18 mouse cellular contexts compared by ENCODE assay signal in genomic region chr19:58151257-58151656, GRCm38 (mm10).
"Had no signal": no experiment of that assay in that cellular context is flagged by ENCODE, and none has a peak within 500 bp of the region (broad histone marks: within the 10 kb centered on the region; RNA-seq: fewer than 3 reads in every experiment).

No protein-coding gene starts in this region.

- ATAC-seq: forebrain, postnatal 0 days; hindbrain, postnatal 0 days; intestine, embryonic 16.5 days; liver, embryonic 12.5 days had no signal

- DNase-seq: forebrain, postnatal 0 days; gastrocnemius, postnatal 14 days; gastrocnemius, postnatal 36 days; heart, adult 11 months; heart, adult 2 months; heart, postnatal 14 days; heart, postnatal 36 days; kidney, adult 11 months; kidney, adult 2 months; kidney, adult 9 months; kidney, postnatal 14 days; kidney, postnatal 36 days; layer of hippocampus, adult 9-11 months; layer of hippocampus, postnatal 36 days; left cerebral cortex, postnatal 4 days had no signal
